Mouse (Mus musculus): ENCODE data around the gene Ddx50. TPM values are rescaled to one million over a fixed set of nuclear protein-coding genes. Genes with fewer than 3 reads are reported as not detected.

Gene Ddx50
- polyA plus RNA-seq (2012; rRNA removed; ENCODE audit: low replicate concordance), result 1.1 and 1.5 TPM in 2 replicates

DNA sequence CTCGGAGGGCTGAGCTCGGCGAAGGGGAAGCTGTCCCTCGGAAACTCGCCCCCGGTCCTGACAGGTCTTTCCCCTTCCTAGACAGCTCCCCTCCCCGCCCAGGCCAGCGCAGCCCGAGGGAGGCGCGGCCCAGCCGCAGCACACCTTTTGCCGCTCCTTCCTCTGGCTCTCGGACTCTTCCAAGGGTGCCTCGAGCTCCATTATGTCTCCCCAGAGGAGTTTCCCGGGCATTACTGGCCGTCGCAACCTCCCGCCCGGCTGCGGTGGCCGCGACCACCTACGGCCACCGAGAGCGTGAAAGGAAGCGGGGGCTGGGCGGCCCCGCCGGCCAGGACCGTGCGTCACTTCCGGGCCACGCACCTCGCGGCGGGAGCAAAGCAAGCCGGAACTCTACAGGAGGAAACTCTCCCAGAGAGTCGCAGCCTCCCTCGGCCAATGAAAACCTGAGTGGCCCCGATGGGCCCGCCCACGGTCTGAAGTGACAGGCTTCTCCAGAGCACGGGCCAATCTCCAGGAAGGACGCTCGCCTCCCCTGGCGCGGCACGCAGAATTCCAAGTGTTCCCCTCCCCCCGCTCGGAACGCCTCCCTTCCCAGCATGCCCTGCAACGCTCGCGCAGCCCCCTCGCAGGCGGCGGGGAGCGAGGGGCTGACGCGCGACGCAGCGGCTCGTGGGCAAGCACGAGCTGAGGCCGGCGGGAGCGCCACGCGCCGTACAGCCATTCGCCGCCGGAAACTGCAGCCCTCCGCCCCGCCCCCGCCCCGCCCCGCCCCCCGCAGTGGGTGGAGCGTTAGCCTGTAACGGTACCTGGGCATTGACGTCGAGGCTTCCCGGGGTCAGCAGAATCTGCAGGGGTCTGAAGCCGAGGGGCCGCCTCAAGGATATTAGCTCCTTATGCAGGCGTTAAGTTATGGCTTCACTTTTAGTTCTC lies at the start of gene Ddx50:
Ddx50 (minus strand) TSS at position 338 of the 930 bp plus-strand sequence.

DNA sequence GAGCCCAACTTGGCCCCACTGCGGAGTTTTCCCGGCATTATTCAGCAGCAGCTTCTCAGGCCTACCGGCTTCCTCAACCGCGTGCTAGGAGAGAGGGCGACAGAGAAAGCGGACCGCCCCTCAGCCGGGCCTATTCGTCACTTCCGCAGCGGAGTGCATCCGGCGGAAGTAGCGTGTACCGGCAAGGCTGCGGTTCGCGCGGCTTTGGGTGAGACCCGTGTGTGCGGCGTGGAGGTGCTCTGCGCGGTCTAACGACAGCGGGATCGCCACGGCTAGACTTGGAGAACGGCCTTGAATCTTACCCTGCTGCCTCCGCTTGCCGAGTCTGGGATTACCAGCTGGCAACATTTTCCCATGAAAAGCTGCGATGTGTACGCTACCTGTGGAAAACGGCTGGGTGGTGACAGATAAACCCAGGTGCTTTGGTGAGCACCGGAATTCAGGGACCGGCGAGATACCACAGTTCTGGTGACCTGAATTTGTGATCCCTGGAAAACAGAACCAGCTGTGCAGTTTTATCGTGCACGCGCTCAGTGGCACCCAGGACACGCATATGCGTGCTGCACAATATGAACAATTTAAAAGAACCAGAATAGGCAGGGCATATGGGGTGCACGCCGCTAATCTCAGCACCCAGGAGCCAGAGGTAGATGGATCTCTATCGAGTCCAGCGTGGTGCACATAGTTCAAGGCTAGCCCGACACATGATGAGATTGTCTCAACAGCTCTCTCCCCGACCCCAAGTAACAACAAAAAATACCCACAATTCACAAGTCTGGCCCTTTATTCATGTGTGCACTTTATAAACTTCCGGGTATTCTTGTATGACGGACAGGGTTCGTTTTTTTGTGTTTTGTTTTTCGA lies 48.6 kb downstream of the Ddx50 start, which contains the start of gene Ddx21:
Ddx21 (minus strand) TSS at position 105 of the 864 bp plus-strand sequence.

DNA sequence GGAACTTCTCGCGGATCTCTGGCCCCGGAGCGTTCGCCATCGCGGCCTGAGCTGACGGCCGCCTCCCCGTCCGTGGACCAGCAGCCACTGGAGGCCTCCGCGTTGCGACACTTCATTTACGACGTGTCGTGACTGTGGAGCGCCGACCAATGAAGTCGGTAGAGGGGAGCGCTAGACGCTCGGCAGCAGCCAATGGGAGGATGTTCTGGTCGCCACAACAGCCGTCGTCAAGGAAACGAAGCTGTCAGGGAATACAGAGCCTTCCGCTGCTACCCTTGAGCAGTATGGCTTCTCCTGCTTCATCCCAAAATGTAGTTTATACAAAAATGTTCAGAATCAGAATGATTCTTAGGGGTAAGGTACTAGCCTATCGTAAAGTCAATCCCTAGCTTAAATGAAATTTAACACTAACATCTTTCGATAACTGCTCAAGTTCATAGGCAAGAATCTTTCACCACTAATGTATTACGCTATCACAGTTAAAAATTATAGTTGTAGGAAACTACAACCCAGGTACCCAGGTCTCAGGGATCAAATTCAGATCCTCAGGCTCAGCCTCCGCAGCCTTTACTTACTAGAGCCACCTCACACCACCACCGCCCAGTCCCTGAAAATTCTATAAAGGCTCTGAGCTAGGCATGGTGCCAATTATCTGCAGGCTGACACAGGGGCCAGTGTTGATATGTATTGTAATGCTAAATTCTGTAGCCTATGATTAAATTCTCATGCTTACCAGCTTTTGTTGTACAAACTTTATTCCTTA lies 72.5 kb downstream of the Ddx50 start, which contains the start of gene Kif1bp:
Kif1bp (minus strand) TSS at position 120 of the 763 bp plus-strand sequence.

Other genes starting within 250 kb of the Ddx50 start
- 68.8 and 92.7 TPM in 2 replicates for gene Hkdc1, start 228.7 kb downstream of the Ddx50 start, polyA plus RNA-seq (2012; rRNA removed; ENCODE audit: low replicate concordance)
- 0.08 TPM in 1 of 2 replicates, not detected in the other for gene 4930507D05Rik, start 201.7 kb downstream of the Ddx50 start, polyA plus RNA-seq (2012; rRNA removed; ENCODE audit: low replicate concordance)
- 9.6 and 10.7 TPM in 2 replicates for gene Supv3l1, start 201.5 kb downstream of the Ddx50 start, polyA plus RNA-seq (2012; rRNA removed; ENCODE audit: low replicate concordance)
- gene Vps26a, start 164.4 kb downstream of the Ddx50 start, polyA plus RNA-seq (2012; rRNA removed; ENCODE audit: low replicate concordance), result 3.2 and 3.8 TPM in 2 replicates
- 5.9 and 6.0 TPM in 2 replicates for gene Srgn, start 123.8 kb downstream of the Ddx50 start, polyA plus RNA-seq (2012; rRNA removed; ENCODE audit: low replicate concordance)
- gene Kif1bp, start 72.8 kb downstream of the Ddx50 start, polyA plus RNA-seq (2012; rRNA removed; ENCODE audit: low replicate concordance), result 10.6 and 11.5 TPM in 2 replicates
- gene Ddx21, start 48.9 kb downstream of the Ddx50 start, polyA plus RNA-seq (2012; rRNA removed; ENCODE audit: low replicate concordance), result 1.4 and 2.7 TPM in 2 replicates
- 0.02 TPM in 2 replicates for gene Stox1, start 74.9 kb upstream of the Ddx50 start, polyA plus RNA-seq (2012; rRNA removed; ENCODE audit: low replicate concordance)
- 22.1 and 43.6 TPM in 2 replicates for gene Ccar1, start 141.1 kb upstream of the Ddx50 start, polyA plus RNA-seq (2012; rRNA removed; ENCODE audit: low replicate concordance)

Measured in duodenum, adult 2 months (tissue).